Mouse (Mus musculus) liver (tissue): ENCODE data around the gene Syce3.

Experiments used
- DNase-seq: peaks from one replicate; pipeline ENCODE4 v3.0.0-alpha.2; 2020; ENCODE audit warnings: mixed read lengths

Syce3 gene

GRCm38 (mm10) chr15:89415282-89415681 is 5.0 kb upstream of the Syce3 start:
- no peak for DNase-seq

GRCm38 (mm10) chr15:89406691-89407090 is 3.6 kb downstream of the Syce3 start:
- no peak for DNase-seq

- DNase-seq: no peak
These were observed 5.3 kb downstream of the Syce3 start for GRCm38 (mm10) chr15:89404831-89405623.

DNA sequence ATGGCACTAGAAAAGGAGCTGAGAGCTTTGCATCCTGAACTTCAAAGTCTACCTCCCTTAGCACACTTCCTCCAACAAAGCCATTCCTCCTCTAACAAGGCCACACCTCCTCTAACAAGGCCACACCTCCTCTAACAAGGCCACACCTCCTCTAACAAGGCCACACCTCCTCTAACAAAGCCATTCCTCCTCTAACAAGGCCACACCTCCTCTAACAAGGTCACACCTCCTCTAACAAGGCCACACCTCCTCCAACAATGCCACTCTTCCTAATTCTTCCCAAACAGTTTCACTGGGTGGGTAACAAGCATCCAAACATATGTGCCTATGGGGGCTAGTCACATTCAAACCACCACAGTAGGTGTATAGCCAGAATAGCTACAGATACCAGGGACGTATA is 7.8 kb downstream of the Syce3 start:
- DNase-seq: no peak

DNA sequence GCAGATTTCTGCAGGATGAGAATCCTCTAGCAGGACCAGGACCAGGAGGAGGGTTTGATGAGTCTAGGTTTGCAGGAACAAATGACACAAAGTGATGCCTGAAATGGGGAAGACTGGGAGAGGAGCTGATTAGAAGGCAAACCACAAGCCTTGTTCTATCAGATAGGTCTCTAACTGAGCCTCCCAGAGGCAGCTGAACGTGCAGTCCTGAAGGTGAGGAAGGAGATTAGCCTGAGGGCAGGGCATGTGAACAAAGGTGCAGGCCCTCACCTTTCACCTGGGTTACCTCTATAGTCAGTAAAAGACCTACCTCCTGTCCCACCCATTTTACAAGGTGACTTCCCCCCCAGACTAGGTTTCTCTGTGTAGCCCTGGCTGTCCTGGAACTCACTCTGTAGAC is 10.6 kb downstream of the Syce3 start:
- DNase-seq: no peak

DNA sequence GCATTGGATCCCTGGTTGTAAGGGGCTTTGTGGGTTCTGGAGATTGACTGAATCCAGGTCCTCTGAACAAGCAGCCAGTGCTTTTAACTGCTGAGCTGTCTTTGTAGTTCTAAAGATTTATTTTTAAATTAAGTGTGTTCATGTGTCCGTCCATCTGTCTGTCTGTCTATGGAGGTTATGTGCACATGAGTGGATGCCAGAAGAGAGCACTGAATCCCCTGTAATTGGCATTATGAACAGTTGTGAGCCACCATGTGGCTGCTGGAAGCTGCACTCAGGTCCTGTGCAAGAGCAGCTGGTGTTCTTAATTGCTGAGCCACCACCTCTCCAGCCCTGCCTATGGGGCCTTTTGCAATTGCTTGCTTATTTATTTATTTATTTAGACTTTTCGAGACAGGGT is 12.2 kb downstream of the Syce3 start:
- no peak for DNase-seq

DNA sequence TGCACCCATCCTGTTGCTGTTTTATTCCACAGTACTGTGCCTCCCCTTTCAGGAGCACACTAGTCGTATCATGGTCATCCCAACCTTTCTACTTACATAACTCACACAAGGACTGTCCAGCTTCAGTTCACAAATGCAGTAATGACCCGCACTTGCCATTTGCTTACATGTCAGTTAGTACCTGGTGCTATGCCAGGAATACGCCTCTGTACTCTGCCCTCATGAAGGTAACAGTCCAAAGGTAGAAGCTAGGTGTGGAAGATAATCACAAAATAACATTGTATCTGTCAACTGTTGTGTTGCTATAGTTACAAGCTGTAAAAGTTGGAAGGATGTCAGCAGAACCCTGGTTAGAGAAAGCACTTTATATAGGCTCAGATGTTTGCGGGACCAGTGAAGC is 13.4 kb downstream of the Syce3 start:
- no peak for DNase-seq

DNA sequence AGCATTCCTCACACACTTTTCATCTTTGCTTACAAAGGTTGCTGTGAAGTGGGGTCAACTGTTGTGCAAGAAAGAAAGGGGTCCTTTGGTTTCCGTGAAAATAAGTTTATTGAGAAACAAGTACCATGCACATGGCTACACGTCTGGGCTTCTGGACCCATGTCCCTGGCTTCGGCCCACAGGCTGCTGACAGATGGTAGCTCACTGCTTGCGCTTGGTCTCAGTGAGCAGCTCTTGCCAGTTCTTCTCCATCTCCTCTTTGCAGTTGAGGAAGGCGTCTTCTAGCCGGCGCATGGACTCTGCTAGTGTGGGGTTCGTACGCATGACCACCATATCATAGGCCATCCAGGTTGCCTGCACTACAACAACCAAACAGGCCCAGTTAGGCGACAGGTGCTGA is 20.2 kb downstream of the Syce3 start:
- DNase-seq: no peak

DNA sequence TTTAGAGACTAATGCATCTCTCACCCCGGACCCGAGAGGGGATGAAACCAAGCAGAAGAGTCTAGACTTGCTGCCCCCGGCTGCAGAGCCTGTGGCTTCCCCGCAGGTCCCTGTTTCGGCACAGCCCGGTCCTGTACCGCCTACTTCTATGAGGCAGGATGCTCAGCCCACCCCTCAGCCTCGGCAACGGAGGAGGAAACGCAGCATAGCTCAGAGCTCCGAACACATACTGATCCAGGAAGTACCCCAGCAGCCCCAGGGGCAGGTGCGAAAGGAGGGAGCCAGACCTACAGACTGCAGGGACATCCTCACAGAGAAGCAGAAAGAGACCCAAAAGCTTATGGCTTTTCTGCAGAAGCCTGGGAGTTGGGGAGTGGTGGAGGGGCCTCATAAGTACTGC is 23.2 kb downstream of the Syce3 start:
- no peak for DNase-seq

DNA sequence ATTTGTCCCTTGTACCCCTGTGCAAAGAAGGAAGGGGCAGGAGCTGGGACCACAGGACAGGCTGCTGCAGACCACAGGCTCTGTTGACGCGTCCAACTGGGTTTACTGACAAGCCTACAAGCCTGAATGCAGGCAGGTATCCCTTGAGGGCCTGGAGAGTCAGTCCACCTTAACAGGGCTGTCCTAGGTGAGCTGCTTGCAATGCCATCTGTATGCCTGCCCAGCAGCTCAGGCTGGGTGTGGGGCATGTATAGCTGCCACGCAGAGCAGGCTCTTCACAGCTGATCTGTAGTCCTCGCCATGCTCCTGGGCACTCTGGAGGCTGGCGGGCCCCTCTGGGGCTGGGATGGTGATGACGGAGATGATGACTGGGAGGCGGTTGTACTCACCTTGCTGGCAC is 25.7 kb downstream of the Syce3 start, which contains the start of gene Klhdc7b:
Klhdc7b (plus strand) TSS at position 301 of the 400 bp plus-strand sequence.
- no peak for DNase-seq

- DNase-seq: peak; percentile 69
These were observed 30.9 kb downstream of the Syce3 start for GRCm38 (mm10) chr15:89379429-89379828.

GRCm38 (mm10) chr15:89378831-89379401 is 31.4 kb downstream of the Syce3 start, which contains the start of gene Odf3b:
TSS of gene Odf3b (minus strand) at chr15:89379282.
- no peak for DNase-seq

- no peak for DNase-seq
These were observed 32.1 kb downstream of the Syce3 start for GRCm38 (mm10) chr15:89377938-89378828.

DNA sequence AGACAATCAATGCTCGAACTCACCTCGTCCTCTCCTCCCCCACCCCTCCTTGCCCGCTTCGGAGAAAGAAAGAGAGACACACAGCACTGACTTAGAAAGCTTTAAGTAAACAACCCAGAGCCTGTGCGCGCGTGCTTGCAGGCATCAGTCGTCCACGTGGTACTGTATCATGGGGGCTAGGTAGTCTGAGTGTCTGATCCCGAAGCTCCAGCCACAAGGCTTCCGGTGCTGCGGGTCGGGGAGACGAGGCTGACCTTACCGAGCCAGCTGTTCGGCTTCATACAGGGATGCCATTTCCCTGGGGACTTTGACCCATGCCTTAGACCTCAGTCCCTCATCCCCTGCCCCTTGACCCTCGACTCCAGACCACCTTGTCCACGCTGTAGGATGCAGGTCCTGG is 32.9 kb downstream of the Syce3 start:
- DNase-seq: no peak

DNA sequence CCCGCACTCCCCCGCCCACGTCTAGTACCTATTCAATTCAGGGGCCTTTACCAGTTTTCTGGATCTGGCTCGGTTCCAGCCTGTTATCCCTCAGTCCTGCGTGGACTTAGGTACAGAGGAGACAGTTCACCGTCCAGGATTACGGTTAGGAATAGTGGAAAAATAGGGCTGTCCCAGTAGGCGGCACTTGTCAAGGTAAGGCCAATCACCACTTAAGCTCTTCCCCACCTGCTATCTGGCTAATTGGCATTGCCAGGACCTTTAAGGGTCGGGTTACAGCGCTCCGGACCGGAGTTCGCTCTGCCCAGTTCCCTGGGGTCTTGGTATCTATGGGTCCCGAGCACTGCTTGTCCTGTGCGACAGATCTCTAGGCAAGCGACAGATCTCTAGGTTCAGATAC is 33.3 kb downstream of the Syce3 start, which contains the start of gene Tymp:
Tymp (minus strand) TSS at position 83 of the 400 bp plus-strand sequence.
- no peak for DNase-seq

DNA sequence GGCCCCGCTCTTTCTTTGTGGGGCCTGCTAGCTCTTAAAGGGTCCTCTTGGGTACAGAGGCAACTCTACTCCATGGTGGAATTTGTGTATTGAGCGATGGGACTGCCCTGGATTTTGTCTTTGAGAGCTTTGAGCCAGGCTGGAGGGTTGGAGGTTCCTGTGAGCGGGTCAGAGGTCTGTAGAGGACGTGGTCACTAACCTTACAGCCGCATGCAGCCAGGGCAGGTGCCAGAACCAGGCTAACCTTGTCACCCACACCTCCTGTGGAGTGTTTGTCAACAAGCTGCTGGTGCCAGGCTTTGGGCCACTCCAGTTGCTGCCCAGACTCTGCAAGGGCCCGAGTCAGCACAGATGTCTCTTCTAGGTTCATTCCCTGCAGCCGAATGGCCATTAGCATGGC is 34.3 kb downstream of the Syce3 start:
- DNase-seq: no peak

DNA sequence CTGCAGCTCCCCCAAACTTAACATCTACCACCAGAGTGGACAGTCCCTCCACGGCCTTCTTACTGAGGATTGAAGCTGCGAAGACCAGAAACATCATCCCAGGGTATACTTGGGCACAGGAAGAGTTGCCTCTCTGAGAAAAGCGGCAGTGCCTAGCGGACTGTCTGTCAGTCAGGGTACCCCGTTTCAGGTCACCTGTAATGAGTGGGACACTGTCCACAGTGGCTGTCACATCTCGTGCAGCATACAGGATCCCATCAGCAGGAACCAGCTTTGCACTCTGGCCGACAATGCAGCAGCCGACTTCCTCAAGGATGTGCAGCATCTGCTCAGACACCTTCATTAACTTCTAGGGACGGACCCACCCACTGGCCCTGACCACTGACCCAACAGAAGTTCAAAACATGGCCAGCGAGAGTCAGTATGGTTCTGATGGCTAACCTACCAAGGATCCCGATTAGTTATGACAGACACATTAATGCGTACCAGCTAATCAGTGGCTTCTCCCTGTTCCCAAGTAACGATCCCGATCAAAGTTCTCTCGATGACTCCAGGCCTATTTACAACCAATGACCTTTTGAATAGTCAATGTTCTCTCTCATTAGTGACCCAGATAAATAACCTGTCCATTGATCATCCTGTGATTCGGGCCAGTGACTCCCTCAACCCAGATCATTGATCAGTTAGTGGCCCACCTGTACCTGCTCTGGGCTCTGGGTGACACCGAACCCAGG is 35.3 kb downstream of the Syce3 start:
- DNase-seq: no peak

DNA sequence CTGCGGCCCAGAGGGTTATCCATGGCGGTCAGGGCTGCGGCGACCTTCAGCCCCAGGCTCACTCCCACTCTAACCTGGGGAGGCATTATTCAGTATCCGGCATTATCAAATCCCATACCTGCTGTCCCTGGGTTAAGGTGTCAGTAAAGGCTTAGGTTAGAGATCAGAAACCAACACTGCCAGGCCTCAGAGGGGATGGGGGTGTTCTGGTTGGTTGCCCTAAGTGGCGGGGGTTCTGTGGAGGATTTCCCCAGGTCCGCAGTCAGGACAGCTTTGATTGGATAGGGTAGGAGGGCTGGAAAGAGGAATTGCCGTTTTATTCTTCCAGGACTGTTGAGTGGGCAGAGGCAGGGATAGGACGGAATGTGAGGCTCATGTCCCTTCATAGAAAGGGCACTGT is 36.0 kb downstream of the Syce3 start:
- DNase-seq: no peak

- peak; percentile 94 for DNase-seq
These were observed 36.5 kb downstream of the Syce3 start, which contains the start of gene Sco2 for GRCm38 (mm10) chr15:89373762-89374248. TSS of gene Sco2 (minus strand) at chr15:89373846.

GRCm38 (mm10) chr15:89373027-89373761 is 37.1 kb downstream of the Syce3 start:
- peak; percentile 91 for DNase-seq

DNA sequence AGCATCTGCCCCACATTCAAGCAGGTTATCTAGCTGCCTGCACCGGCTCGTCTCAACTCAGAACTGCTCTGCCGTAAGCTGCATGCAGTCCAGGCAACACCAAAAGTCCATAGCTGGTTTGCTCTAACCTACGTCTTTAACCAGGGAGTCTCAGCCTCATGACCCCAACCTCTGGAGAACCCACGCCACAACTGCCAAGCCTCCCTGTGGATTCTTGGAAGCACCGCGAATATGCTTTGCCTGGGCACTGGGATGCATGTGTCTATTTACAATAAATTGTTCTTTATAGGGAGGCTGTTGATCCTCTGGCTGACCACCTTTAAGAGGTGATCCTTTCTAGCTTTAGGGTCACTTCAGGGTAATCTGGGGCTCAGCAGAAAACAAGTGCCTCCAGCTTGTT is 37.8 kb downstream of the Syce3 start:
- no peak for DNase-seq

DNA sequence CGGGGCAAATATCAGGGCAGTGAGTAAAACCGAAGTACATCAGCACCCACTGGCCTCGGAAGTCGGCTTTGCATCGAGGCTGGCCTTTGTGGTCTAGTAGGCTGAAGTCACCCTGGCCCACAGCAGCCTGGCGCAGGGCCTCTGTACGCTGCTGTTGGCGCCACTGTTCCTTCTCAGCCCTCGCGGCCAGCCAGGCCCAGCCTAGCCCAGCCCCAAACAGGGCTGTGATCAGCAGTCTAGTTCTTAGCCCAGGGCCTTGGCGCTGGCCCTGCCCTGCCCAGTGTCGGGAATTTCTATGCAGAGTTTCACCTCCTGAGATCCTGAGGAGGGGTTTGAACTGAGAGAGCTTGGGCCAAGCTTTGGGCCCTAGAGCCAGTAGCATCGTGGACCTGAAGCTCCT is 38.2 kb downstream of the Syce3 start:
- no peak for DNase-seq
